Mouse (Mus musculus): ENCODE results near the gene Me1. TPM values are rescaled to one million over a fixed set of nuclear protein-coding genes. Genes with fewer than 3 reads are reported as not detected.

The Me1 gene
- polyA plus RNA-seq (2015; fragmentation: Nextera tagmentation; extraction: Ambion mirVana) = 40.8 and 55.5 TPM in 2 replicates

GRCm38 (mm10) chr9:86695818-86696261 lies at the start of gene Me1:
Me1 (minus strand) TSS chr9:86695953.
- peak within 1 kb of the TSS; percentile 82 for H3K4me3 ChIP-seq (ENCODE audit: low read length)

DNA sequence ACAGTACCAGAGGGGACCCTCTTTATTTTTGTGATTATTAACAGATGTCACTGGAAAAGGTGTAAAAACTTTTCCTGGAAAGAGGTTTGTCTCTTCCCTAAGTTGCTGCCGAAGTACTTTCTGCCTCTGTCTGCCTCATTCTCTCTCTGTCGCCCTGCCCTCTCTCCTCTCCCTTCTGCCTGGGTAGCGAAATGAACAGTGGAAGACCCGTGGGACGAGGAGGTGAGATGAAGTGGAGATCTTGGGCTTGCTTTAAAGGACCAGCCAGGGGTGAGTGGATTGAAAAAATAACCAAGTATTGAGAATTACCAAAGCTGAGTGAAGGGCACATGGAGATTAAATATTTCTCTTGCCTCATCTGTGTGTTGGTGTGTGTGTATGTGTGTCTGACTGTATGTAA lies 48.3 kb upstream of the Me1 start:
- Histone ChIP-seq H3K9me3 (ENCODE audit: control insufficient read depth, low read length) (no peaks in the 10 kb centered on the region), H3K4me2 (ENCODE audit: low read length) (peak overlapping the region; percentile 80), H3K9ac (ENCODE audit: low read depth, low read length) (no peak overlapping the region), H3K4me3 (ENCODE audit: low read length) (peak overlapping the region; percentile 46), H3K27ac (ENCODE audit: low read depth, low read length) (no peak overlapping the region), H3K27me3 (replicated peaks; ENCODE audit: control insufficient read depth, insufficient read depth, low read length) (no peaks in the 10 kb centered on the region), H3K4me1 (ENCODE audit: control insufficient read depth, insufficient read depth, low read depth, low read length) (peaks cover 11% of the 10 kb centered on the region), H3K36me3 (ENCODE audit: control insufficient read depth, insufficient read depth, low read length) (no peaks in the 10 kb centered on the region)
- no peak for ATAC-seq
- WGBS = 42% methylated on average over 5 of the region's 5 CpGs

More at GRCm38 (mm10) chr9:86695818-86696261, at the start of gene Me1:
- Histone ChIP-seq H3K4me1 (ENCODE audit: control insufficient read depth, insufficient read depth, low read depth, low read length) (no peaks in the 10 kb centered on the region), H3K27ac (ENCODE audit: low read depth, low read length) (peak within 1 kb of the TSS; percentile 77), H3K9me3 (ENCODE audit: control insufficient read depth, low read length) (no peaks in the 10 kb centered on the region), H3K4me2 (ENCODE audit: low read length) (peak within 1 kb of the TSS; percentile 76), H3K27me3 (replicated peaks; ENCODE audit: control insufficient read depth, insufficient read depth, low read length) (no peaks in the 10 kb centered on the region), H3K36me3 (ENCODE audit: control insufficient read depth, insufficient read depth, low read length) (no peaks in the 10 kb centered on the region), H3K9ac (ENCODE audit: low read depth, low read length) (peak within 1 kb of the TSS; percentile 85)
- peak; percentile 87 for ATAC-seq
- 1% methylated on average over 28 of the region's 46 CpGs for WGBS

- 2% methylated on average over 19 of the region's 19 CpGs for WGBS
- Histone ChIP-seq H3K9me3 (ENCODE audit: control insufficient read depth, low read length) (no peaks in the 10 kb centered on the region), H3K4me3 (ENCODE audit: low read length) (peak within 1 kb of the TSS; percentile 46), H3K4me1 (ENCODE audit: control insufficient read depth, insufficient read depth, low read depth, low read length) (peaks cover 11% of the 10 kb centered on the region), H3K4me2 (ENCODE audit: low read length) (peak within 1 kb of the TSS; percentile 80), H3K9ac (ENCODE audit: low read depth, low read length) (peak within 1 kb of the TSS; percentile 68), H3K27ac (ENCODE audit: low read depth, low read length) (no peak within 1 kb of the TSS), H3K27me3 (replicated peaks; ENCODE audit: control insufficient read depth, insufficient read depth, low read length) (no peaks in the 10 kb centered on the region), H3K36me3 (ENCODE audit: control insufficient read depth, insufficient read depth, low read length) (no peaks in the 10 kb centered on the region)
- peak; percentile 90 for ATAC-seq
Measured at GRCm38 (mm10) chr9:86742959-86743911, 47.5 kb upstream of the Me1 start, which contains the start of gene Prss35. Prss35 (plus strand) TSS chr9:86743649.

- peaks cover 8% of the 10 kb centered on the region for H3K4me1 ChIP-seq (ENCODE audit: control insufficient read depth, insufficient read depth, low read depth, low read length)
- no peak overlapping the region for H3K4me2 ChIP-seq (ENCODE audit: low read length)
- no peaks in the 10 kb centered on the region for H3K9me3 ChIP-seq (ENCODE audit: control insufficient read depth, low read length)
- H3K36me3 ChIP-seq (ENCODE audit: control insufficient read depth, insufficient read depth, low read length) = no peaks in the 10 kb centered on the region
- no peak overlapping the region for H3K27ac ChIP-seq (ENCODE audit: low read depth, low read length)
- H3K4me3 ChIP-seq (ENCODE audit: low read length) = no peak overlapping the region
- no peaks in the 10 kb centered on the region for H3K27me3 ChIP-seq (replicated peaks; ENCODE audit: control insufficient read depth, insufficient read depth, low read length)
- no peak overlapping the region for H3K9ac ChIP-seq (ENCODE audit: low read depth, low read length)
- WGBS = 34% methylated on average over 3 of the region's 3 CpGs
- no peak for ATAC-seq
Measured at GRCm38 (mm10) chr9:86739971-86740370, 44.2 kb upstream of the Me1 start.

DNA sequence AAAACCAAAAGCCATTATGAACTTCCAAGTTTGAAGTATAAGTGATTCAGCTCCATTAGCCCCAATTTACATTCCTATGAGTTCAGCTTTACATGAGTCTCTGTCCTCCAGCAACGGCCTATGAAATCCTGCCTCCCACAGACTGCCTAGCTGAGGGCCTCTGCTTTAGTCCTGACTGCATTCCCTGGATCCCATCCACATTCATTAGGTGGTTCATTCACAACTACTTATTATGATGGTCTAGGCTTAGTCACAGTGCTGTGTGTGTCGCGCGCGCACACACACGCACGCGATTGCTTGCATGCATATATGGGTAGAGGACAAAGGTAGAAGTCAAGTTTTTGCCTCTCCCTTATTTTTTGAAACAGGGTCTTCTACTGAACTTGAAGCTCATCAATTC lies 43.0 kb upstream of the Me1 start:
- Histone ChIP-seq H3K9ac (ENCODE audit: low read depth, low read length) (no peak overlapping the region), H3K27me3 (replicated peaks; ENCODE audit: control insufficient read depth, insufficient read depth, low read length) (no peaks in the 10 kb centered on the region), H3K4me3 (ENCODE audit: low read length) (no peak overlapping the region), H3K4me1 (ENCODE audit: control insufficient read depth, insufficient read depth, low read depth, low read length) (peaks cover 8% of the 10 kb centered on the region), H3K36me3 (ENCODE audit: control insufficient read depth, insufficient read depth, low read length) (no peaks in the 10 kb centered on the region), H3K9me3 (ENCODE audit: control insufficient read depth, low read length) (no peaks in the 10 kb centered on the region), H3K27ac (ENCODE audit: low read depth, low read length) (no peak overlapping the region), H3K4me2 (ENCODE audit: low read length) (no peak overlapping the region)
- 92% methylated on average over 8 of the region's 8 CpGs for whole genome bisulfite sequencing
- ATAC-seq = no peak

DNA sequence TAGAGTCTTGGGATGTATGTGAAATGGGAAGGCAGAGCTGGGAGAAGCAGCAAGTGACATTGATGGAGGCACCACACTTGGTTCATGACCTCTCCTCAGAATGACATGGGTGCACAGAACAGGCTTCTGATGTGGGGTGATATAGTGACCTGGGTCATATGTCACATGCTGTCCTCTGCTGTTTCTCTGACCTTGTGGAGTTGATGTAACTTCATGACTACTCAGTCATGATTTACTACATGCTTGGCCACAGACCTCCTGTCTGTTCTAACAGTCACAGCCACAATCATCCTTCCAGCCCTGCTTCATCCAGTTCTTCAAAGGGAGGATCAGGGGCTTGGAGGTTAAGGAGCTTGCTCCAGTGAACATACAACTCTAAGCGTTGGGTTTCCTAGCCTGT lies 42.3 kb upstream of the Me1 start:
- Histone ChIP-seq H3K9me3 (ENCODE audit: control insufficient read depth, low read length) (no peaks in the 10 kb centered on the region), H3K9ac (ENCODE audit: low read depth, low read length) (no peak overlapping the region), H3K27ac (ENCODE audit: low read depth, low read length) (no peak overlapping the region), H3K36me3 (ENCODE audit: control insufficient read depth, insufficient read depth, low read length) (no peaks in the 10 kb centered on the region), H3K4me1 (ENCODE audit: control insufficient read depth, insufficient read depth, low read depth, low read length) (peaks cover 3% of the 10 kb centered on the region), H3K4me3 (ENCODE audit: low read length) (no peak overlapping the region), H3K27me3 (replicated peaks; ENCODE audit: control insufficient read depth, insufficient read depth, low read length) (no peaks in the 10 kb centered on the region), H3K4me2 (ENCODE audit: low read length) (no peak overlapping the region)
- WGBS = 91% methylated on average over 1 of the region's 1 CpGs
- no peak for ATAC-seq

- WGBS = 89% methylated on average over 4 of the region's 4 CpGs
- no peak for ATAC-seq
- no peak overlapping the region for H3K9ac ChIP-seq (ENCODE audit: low read depth, low read length)
- H3K4me1 ChIP-seq (ENCODE audit: control insufficient read depth, insufficient read depth, low read depth, low read length) = no peaks in the 10 kb centered on the region
- no peak overlapping the region for H3K4me3 ChIP-seq (ENCODE audit: low read length)
- H3K27ac ChIP-seq (ENCODE audit: low read depth, low read length) = no peak overlapping the region
- H3K4me2 ChIP-seq (ENCODE audit: low read length) = no peak overlapping the region
- no peaks in the 10 kb centered on the region for H3K36me3 ChIP-seq (ENCODE audit: control insufficient read depth, insufficient read depth, low read length)
- H3K27me3 ChIP-seq (replicated peaks; ENCODE audit: control insufficient read depth, insufficient read depth, low read length) = no peaks in the 10 kb centered on the region
- H3K9me3 ChIP-seq (ENCODE audit: control insufficient read depth, low read length) = no peaks in the 10 kb centered on the region
Measured at GRCm38 (mm10) chr9:86736991-86737390, 41.2 kb upstream of the Me1 start.

- Histone ChIP-seq H3K27ac (ENCODE audit: low read depth, low read length) (no peak overlapping the region), H3K9ac (ENCODE audit: low read depth, low read length) (no peak overlapping the region), H3K4me1 (ENCODE audit: control insufficient read depth, insufficient read depth, low read depth, low read length) (no peaks in the 10 kb centered on the region), H3K4me2 (ENCODE audit: low read length) (no peak overlapping the region), H3K27me3 (replicated peaks; ENCODE audit: control insufficient read depth, insufficient read depth, low read length) (no peaks in the 10 kb centered on the region), H3K4me3 (ENCODE audit: low read length) (no peak overlapping the region), H3K9me3 (ENCODE audit: control insufficient read depth, low read length) (no peaks in the 10 kb centered on the region), H3K36me3 (ENCODE audit: control insufficient read depth, insufficient read depth, low read length) (no peaks in the 10 kb centered on the region)
- WGBS = 81% methylated on average over 9 of the region's 9 CpGs
- ATAC-seq = no peak
Measured at GRCm38 (mm10) chr9:86734795-86735194, 39.0 kb upstream of the Me1 start.

- no peak overlapping the region for H3K4me3 ChIP-seq (ENCODE audit: low read length)
- no peak overlapping the region for H3K4me2 ChIP-seq (ENCODE audit: low read length)
- no peak overlapping the region for H3K27ac ChIP-seq (ENCODE audit: low read depth, low read length)
- H3K9me3 ChIP-seq (ENCODE audit: control insufficient read depth, low read length) = no peaks in the 10 kb centered on the region
- no peaks in the 10 kb centered on the region for H3K4me1 ChIP-seq (ENCODE audit: control insufficient read depth, insufficient read depth, low read depth, low read length)
- no peak for ATAC-seq
- no peaks in the 10 kb centered on the region for H3K27me3 ChIP-seq (replicated peaks; ENCODE audit: control insufficient read depth, insufficient read depth, low read length)
- H3K36me3 ChIP-seq (ENCODE audit: control insufficient read depth, insufficient read depth, low read length) = no peaks in the 10 kb centered on the region
- H3K9ac ChIP-seq (ENCODE audit: low read depth, low read length) = no peak overlapping the region
Measured at GRCm38 (mm10) chr9:86734357-86734756, 38.6 kb upstream of the Me1 start.
